Mouse (Mus musculus): Measurements from ENCODE around the gene Hdhd3.

GRCm38 (mm10) chr4:62480709-62481605 is 22.3 kb downstream of the Hdhd3 start:
- no peak for TF ChIP-seq CTCF (IDR thresholded peaks at IDR 0.05; ENCODE audit: extremely low read depth, insufficient read length, insufficient replicate concordance, low read depth, low read length)
- TF ChIP-seq POLR2A (IDR thresholded peaks at IDR 0.05; ENCODE audit: low read depth, low read length), result no peak

Data from small intestine, adult 2 months (tissue).